Mouse (Mus musculus): ENCODE measurements around the gene Fam89b.

Fam89b gene

GRCm38 (mm10) chr19:5729444-5729815 lies at the start of gene Fam89b:
Gene Fam89b, minus strand, starts transcription at chr19:5729653.
- peak; percentile 83 for DNase-seq

GRCm38 (mm10) chr19:5778312-5778711 lies 48.9 kb upstream of the Fam89b start:
- no peak for DNase-seq

GRCm38 (mm10) chr19:5777387-5778032 lies 48.1 kb upstream of the Fam89b start:
- DNase-seq = no peak

- peak; percentile 93 for DNase-seq
Measured at GRCm38 (mm10) chr19:5770925-5771860, 41.7 kb upstream of the Fam89b start, which contains the start of gene Scyl1. Gene Scyl1, minus strand, starts transcription at chr19:5771419.

DNA sequence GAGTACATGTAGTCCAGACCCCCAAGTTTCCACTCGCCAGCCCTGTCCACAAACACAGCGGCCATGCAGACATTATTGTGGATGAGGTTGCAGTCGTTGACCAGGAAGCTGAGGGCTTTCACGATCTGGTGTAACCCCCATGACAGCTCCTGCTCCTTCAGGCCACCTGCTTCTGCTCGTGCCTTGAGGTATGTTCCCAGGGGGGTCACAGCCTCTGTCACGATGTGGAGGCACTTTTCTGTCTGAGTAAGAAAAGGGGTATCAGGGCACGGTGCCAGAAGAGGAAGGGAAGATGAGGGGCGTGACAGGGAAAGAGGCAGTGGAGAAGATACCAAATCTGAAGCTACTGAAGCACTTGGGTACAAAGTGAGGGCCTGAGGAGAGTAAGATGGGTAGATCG lies 40.9 kb upstream of the Fam89b start:
- no peak for DNase-seq

GRCm38 (mm10) chr19:5767271-5767670 lies 37.8 kb upstream of the Fam89b start:
- DNase-seq = no peak

DNA sequence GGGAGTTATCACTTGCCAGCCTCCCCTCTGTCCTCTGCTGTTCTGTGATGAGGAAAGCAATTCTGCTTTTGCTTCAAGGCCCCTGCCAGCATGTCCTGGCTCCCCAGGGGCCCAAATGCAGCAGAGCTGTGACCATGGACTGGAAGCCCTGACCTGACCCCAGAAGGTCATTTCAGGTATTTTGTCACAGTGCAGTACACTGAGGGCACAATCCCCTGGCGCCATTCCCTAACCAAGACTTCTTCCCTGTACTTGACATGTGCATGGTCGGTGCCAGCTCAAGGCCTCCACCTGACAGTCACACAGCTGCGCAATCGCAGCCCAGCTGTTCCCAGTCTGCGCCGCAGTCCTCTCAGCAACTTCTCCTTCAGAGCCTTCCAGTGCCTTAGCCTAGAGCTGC lies 33.7 kb upstream of the Fam89b start:
- DNase-seq = no peak

- DNase-seq = no peak
Measured at GRCm38 (mm10) chr19:5758878-5759403, 29.5 kb upstream of the Fam89b start.

DNA sequence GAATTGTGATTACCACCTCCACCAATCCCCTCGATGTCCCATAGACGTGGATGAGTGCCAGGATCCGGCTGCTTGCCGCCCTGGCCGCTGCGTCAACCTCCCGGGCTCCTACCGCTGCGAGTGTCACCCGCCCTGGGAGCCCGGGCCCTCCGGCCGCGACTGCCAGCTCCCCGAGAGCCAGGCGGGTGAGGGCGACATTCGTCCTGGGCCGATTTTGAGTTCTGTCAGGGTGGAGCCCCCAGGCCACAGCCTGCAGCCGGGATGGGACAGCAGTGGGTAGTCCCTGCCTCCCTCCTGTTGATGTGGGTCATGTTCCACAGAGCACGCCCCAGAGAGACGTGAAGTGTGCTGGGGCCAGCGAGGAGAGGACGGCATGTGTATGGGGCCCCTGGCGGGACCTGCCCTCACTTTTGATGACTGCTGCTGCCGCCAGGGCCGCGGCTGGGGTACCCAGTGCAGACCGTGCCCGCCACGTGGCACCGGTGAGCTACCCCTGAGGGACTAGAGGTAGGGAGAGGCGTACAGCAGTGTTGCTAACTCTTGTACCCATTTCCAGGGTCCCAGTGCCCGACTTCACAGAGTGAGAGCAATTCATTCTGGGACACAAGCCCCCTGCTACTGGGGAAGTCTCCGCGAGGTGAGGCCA lies 27.7 kb upstream of the Fam89b start:
- no peak for DNase-seq

GRCm38 (mm10) chr19:5756321-5756985 lies 27.0 kb upstream of the Fam89b start:
- peak; percentile 82 for DNase-seq

- DNase-seq = no peak
Measured at GRCm38 (mm10) chr19:5751742-5752141, 22.3 kb upstream of the Fam89b start.

GRCm38 (mm10) chr19:5750951-5751350 lies 21.5 kb upstream of the Fam89b start:
- DNase-seq = no peak

GRCm38 (mm10) chr19:5749476-5749875 lies 20.0 kb upstream of the Fam89b start:
- no peak for DNase-seq

DNA sequence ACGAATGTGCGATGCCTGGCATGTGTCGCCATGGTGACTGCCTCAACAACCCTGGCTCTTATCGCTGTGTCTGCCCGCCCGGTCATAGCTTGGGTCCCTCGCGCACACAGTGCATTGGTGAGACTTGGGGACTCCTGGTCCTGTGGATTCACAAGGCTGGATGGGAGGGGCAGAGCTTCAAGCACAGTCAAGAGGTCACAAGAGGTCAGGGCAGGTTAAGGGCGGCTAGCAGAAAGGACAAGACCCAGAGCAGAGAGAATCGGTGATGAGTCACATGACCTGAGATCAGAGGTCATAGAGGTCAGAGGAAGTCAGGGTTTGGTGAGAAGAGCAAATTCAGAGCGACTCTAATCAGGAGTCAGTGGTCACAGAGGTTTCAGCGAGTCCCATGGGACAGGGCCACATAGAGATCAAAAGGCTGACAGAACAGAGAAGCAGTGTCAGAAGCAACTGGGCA lies 17.5 kb upstream of the Fam89b start:
- DNase-seq = no peak

DNA sequence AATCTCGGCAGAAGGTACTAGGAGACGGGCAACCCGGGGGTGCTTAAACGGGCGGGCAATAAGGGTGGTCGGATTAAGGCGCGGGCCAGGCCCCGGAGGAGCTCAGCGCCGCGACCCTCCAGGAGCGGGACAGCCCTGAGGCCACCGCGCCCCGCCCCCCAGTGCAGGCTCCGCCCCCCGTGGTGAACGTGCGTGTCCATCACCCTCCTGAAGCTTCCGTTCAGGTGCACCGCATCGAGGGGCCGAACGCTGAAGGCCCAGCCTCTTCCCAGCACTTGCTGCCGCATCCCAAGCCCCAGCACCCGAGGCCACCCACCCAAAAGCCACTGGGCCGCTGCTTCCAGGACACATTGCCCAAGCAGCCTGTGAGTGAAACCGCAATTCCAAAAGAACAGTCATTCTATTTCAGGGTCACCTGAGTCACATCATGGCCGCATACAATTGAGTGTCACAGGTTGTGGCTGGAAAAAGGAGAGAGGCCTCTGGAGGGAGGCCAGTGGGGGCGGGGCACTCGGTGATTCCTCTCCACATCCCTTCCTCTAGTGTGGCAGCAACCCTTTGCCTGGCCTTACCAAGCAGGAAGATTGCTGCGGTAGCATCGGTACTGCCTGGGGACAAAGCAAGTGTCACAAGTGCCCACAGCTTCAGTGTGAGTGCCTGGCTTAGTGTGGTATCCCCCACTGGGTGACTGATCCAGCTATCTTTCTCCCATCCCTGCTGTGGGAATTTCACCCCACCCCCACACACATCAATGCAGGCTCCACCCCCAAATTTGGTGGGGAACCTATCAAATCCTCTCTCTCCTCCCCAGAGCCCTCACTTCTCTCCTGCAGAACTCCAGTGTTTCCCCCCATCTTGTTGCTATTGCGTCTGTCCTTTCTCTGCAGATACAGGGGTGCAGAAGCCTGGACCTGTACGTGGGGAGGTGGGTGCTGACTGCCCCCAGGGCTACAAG lies 16.6 kb upstream of the Fam89b start:
- no peak for DNase-seq

DNA sequence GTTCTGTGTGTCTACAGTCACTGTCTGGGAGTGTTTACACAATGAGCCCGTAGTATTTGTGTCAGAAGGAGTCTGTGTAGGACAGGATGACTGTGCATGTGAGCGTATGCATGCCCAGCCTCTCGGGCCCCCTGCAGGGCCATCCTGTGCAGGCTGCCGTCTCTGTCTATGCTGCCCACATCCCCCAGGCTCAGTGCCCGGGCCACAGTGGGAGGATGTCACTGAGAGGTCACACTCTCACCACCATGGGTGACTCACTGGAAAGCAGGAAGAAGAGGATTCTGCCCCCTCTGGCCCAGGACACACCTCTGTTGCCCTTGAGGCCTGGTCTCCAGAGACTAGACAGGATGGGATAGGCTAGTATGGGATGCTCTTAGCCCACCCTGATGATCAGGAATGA lies 14.1 kb upstream of the Fam89b start:
- DNase-seq = no peak

DNA sequence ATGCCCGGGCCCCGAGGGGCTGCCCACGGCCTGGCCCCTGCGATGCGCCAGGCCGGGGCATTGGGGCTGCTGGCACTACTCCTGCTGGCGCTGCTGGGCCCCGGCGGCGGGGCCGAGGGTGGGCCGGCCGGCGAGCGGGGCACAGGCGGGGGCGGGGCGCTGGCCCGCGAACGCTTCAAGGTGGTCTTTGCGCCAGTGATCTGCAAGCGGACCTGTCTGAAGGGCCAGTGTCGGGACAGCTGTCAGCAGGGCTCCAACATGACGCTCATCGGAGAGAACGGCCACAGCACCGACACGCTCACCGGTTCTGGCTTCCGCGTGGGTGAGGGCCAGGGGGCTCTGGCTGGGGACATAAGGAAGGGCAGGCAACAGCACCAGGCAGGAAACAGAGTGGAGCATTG lies 12.8 kb upstream of the Fam89b start:
- no peak for DNase-seq

DNA sequence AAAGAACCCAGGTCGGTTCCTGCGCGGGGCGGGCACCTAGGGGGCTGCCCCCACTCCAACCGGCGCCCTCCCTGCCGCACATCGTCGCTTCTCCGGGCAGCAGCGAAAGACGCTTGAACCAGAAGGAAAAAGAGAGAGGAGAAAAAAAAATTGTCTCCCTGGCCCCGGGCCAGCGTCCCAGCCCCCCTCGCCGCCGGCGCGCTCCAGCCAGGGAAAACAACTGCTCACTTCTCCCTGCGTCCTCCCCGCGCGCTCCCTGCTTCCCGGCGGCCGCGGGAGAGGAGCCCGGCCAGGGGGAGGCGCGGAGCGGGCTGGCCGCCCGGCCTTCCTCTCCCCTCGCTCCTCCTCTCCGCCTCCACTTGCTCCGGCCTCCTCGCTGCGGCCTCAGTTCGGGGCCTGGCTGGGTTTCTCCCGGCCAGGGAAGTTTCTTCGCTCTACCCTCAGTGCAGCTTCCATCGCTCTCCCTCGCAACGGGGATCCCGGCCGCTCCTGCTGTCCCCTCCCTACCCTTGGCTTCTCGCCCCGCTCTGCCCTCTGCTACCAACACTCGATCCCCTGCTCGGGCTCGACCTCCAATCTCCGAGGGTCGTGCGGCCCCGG lies 12.3 kb upstream of the Fam89b start:
- peak; percentile 76 for DNase-seq

DNA sequence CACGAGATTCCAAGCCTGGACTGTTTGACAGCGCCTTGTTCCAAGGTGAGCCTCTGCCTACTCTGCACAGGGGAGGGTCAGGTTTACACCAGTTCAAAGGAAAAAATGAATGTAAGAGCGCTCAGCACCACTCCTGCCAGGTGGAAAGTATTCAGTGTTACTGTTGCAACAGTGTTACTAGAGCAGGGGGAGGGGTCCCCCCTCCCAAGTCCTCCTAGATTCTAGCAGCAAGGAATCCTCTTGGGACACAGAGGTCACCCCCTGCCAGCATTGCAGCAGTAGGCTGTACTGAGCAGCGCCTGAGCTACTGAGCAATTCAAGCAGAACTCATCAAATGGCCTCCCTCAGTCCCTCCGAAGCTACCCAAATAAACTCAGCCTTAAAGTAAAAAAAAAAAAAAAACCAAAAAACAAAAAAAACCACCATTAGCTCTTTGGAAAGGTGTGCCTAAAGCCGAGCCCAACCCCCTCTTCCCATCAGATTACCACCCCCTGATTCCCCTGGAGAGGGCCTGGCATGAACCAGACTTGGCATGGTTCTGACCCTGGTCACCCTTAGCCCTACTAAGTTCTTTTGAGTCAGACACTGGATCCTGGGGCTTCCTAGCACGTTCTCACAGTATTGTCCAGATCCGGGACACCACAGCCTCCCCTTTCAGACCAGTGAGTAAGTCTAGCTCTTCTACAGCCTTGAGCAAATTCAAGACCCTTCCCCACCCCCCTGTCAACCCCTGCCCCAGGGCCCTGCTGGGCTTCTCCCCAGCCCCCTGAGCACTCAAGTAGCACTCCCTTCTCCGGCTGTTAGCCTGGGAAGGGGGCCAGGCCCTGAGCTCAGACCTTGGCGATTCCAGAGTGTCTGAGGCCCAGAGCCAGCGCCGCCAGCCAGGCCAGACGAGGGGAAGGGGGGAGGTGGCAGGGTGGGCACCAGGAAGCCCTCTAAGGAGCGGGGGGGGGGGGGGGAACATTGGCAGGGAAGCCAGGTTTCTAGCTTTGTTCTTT lies 11.2 kb upstream of the Fam89b start, which contains the start of gene Ltbp3:
Gene Ltbp3, plus strand, starts transcription at position 585 of the 998 bp plus-strand sequence.
- no peak for DNase-seq

DNA sequence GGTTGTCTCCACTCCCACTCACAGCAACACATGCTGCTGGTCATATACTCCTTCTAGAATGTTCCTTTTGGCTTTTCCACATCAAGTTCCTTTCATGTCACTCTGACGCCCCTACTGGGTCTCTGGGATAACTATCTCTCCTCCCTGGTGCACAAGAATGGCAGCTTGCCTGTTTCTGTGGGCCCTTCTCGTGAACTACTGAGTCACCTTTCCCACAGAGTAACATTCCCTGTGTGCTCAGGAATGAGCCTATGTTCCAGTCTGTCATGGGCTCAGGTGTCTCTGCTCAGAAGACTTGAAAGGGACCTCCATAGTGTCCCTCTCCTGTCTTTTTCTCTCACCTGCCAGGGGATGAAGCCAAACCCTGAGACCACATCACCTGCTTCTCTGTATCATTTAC lies 10.0 kb upstream of the Fam89b start:
- no peak for DNase-seq
